Mouse (Mus musculus) megakaryocyte, embryonic 14.5 days (primary cell): ENCODE data around the gene G6pc3.

Experiments
- FLI1 ChIP-seq: IDR thresholded peaks from 2 replicates; pipeline ENCODE4 v1.6.1; 2012; ENCODE audit warnings: low read length, inconsistent platforms, mixed read lengths
- GATA1 ChIP-seq: IDR thresholded peaks from 3 replicates; pipeline ENCODE4 v1.6.1; 2012; ENCODE audit warnings: mixed read lengths, low read length, inconsistent platforms, borderline replicate concordance

DNA sequence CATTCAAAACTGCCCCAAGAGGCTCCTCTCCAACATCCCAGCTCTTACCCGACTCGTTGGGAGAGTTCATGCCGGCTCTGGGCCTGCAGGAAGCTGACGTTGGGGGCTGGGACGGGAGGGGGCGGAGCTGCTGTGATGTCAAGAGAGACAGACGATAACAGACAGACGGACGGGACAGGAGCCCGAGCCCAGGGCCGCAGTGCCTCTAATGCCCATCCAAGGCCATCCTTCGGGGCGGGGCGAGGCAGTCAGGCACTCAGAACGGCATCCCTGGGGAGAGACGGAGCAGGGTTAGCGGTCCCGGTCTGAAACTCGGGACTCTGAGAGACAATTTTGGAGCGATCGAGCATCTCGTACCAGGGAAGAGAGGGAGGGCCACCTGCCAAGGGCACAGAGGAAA, 35.3 kb downstream of the G6pc3 start:
- TF ChIP-seq GATA1 (no peak), FLI1 (no peak)
